Mouse (Mus musculus): ENCODE measurements around the gene Fam173a. TPM values are rescaled to one million over a fixed set of nuclear protein-coding genes. Genes with fewer than 3 reads are reported as not detected.

Gene Fam173a
- 53.8 TPM for total RNA-seq (2023)

DNA sequence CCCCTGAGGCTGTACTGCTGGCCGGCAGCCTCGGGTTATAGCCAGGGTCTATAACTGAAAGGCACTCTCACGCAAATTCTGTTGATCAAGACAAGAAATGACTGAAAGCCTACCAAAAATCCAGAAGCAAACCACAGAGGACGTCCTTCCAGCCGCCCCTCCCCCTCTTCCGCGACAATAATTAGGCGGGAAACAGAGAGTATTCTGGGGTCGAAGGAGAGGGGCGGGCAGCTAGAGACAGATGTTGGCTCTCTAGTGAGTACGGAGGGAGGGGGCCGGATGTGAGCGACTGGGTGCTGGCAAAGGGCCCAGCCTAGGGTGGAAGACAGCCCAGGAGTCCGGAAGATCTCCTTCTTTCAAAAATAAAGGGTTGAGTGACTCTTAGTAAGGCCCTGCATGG, at the start of gene Fam173a:
Gene Fam173a, minus strand, starts transcription at position 287 of the 400 bp plus-strand sequence.

DNA sequence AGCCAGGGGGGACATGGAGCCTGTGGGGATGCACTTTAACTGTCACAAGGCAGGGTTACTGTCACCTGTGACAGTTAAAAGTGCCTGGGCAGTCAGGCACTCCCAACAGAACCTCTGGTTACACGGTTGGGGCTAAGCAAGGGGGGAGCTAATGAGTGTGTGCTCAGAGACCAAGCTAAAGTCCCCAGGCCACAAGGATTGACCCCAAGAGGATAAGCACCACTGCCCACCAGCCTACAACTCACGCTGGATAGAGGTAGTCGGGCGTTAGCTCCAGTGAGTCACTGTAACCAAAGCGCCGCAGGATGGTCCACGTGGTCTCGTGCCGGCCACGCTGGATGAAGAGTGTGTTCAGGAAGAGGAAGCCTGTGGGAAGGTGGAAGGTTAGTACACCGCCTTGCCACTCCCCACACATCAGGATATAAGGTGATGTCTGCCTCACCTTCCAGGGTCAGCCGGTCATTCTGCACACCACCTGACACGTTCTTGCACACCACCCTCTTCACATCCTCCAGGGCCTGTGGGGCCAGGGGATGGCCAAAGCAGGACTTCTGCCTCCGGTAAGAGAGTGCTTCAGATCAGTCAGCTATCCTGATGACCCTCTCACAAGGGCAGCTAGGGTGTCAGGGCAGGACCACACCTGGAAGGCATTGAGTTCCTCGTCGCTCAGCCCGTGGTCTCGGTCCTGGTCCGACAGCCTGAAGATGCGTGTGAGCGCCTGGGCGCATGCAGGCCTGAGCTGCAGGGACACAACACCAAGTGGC, 48.6 kb upstream of the Fam173a start, which contains the start of gene Gm20683:
Gene Gm20683, minus strand, starts transcription at position 647 of the 764 bp plus-strand sequence.

DNA sequence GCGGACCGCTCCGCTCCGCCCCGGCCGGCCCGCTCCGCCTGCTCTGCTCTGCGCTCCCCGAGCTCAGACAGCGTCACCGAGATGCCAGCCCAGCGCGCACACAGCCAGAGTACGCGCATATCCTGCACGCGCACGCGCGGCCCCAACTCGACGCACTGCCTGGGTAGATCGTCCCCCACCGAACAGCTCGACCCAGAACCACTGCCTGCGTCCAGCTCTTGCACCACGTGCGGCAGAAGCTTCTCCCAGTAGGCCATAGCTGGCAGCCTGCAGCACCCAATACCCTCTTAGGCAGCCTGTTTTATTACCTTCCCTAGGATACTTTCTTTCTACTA, 44.3 kb upstream of the Fam173a start, which contains the start of gene Rhbdl1:
Gene Rhbdl1, minus strand, starts transcription at position 220 of the 335 bp plus-strand sequence.

DNA sequence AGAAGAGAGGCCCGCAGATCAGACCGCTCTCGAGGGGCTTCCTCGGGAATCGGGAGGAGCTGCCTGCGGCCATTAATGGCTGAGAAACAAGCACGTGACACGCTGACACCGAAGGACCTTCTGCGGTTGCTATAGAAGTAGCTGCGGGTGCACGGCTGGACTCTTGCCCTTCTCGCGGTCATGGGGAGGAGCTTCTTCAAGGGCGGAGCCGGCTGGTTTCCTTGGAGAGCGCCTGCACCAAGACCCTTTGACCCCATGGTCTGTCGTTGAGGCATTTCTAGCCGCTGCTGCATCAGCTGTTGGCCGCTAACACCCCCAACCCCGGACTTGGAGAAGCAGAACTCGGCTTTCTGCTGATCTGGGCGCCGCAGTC, 40.6 kb upstream of the Fam173a start, which contains the start of gene Stub1:
Gene Stub1, minus strand, starts transcription at position 114 of the 373 bp plus-strand sequence.

DNA sequence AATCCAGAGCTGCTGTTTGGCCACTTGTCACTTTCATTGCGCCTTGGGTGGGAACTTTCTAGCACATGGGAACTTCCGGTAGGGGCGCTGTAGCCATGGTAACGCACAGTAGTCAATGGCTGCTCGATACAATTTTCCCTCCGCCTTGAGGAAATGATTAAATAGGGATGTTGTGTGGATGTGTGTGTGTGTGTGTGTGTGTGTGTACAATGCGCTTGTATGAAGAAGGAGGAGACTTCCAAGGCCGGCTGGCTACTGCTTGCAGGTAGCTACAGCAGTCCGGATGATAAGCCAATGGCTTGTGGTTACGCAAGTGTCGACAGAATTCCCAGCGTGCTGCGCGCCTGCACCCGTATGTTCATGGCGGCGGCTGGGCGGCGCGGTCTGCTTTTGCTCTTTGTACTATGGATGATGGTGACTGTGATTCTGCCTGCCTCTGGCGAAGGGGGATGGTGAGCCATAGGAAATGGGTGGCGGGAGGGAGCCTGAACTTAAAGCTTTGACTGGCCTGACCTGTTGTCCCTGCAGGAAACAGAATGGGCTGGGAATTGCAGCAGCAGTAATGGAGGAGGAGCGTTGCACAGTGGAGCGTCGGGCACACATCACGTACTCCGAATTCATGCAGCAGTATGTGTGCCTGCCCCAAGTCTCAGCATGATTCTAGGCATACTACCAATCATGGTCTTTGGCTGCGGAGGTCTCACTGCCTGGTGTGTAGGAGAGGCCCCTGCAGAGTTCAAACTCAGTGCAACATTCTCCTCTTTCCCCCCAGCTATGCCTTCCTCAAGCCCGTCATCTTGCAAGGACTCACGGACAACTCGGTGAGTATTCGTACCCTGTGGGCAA, 36.2 kb upstream of the Fam173a start, which contains the start of gene Jmjd8:
Gene Jmjd8, plus strand, starts transcription at position 156 of the 846 bp plus-strand sequence.

DNA sequence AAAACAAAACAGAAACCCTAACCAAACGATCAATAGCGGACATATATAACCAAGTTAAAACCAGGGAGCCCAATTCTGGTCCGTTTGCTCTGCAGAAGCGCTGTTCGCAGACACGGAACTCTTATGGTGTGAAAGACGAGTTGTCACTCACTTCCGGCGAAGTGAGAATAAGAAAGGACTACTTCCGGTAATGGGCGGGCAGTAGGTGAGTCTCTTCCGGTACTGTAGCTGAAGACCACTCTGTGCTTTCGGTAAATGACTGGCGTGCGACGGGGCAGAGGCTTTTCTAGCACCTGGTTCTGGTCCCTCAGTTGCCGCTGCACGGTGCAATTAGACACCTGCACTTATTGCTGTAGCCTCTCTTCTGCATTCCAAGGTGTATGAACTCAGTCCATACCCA, 30.8 kb upstream of the Fam173a start, which contains the start of gene Wdr24:
Gene Wdr24, plus strand, starts transcription at position 176 of the 400 bp plus-strand sequence.

DNA sequence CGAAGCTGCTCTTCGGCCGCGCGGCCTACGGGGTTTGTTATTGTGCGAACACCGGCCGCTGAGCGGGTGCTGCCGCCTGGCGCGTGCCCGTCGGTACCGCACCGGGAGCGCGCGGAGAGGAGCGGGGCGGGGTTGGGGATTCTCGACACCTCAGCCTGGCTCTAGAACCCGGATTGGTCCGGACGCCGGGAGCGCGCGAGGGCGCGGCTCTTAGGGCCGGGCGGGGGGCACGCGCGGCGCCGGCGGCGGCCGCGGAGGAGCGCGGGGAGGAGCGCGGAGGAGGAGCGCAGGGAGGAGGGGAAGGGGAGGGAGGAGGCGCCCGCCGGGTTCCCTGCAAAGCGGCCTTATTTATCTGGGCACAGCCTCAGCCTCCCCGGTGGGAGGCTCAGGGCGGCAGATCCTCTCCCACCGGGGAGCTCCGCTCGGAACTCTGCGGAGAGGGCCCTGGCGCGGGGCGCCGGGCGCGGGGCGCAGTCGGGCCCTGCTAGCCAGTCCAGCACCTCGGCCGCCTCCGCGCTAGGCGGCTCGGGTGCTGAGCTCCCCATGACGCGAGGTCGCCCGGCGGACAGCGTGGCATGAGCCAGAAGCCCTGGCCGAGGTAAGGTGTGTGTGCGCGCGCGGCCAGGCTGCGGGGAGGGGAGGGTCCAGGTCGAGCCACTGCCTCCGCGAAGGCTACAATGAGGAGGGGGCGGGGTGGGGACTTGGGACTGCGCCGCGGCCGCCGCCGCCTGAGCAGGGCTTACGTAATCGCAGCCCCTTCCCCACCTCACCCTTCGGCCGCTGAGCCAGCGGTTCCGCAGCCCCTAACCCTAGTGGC, 16.3 kb upstream of the Fam173a start, which contains the start of gene Fbxl16:
Gene Fbxl16, plus strand, starts transcription at position 297 of the 817 bp plus-strand sequence.

DNA sequence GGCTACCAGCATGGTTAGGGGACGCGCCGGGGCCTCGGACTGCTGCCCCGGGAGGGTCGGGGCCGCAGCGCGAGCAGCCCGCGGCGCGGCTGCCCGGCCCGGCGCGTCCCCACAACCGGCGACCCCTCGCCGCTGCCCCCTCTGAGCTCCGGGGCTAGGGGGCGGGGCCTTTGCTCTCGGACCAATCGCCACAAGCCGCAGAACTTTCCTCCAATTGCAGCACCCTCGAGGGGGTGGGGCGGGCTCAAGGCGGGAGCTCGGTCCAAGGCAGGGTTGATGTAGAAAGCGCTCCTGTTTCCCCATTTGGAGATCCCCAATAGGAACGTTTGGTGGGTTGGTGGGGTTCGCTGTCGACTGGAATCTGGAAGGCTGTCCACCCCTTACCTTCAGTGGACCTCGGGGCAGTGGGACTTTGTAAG, 4.3 kb upstream of the Fam173a start, which contains the start of gene Metrn:
Gene Metrn, minus strand, starts transcription at position 186 of the 419 bp plus-strand sequence.

DNA sequence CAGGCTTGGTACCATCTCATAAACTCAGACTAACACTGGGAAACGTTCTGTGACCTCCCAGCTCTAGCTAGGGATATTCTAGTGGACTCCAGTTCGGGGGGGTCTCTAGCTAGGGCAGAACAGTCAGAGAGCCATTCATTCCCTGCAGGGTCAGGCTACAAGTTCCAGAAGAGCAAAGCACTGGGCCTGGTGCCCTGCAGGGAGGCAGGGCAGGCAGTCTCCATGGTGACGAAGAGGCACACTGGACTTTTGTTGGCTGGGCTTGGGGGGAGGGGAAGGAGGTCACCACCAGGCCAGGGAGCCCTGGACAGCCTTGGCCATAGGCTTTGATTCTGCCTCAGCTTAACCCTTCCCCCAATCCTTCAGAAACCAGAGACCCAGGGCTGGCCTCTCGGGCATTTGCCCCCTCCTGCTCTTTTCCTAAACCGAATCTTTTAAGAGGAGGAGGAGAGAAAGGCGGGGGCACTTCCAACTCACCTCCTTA, 3.0 kb upstream of the Fam173a start, which contains the start of gene AC134908.4:
Gene AC134908.4, minus strand, starts transcription at position 51 of the 484 bp plus-strand sequence.

DNA sequence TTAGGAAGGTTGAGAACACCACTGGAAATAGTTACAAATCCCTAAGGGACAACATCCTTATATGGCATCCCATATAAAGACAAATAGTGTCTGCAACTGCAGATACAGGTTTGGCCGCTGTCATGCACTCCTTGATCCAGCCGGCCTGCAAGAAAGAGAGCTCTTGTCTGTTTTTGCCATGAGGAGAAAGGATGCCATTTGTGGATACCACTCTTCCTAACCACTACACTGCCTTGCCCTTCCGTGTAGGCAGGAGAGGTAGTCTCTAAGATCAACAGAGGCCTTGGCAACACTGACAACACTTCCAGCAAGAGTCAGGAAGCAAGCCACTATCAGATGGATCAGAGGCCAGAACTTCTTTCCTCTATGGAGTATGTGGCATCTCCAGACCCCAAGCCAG, 6.4 kb downstream of the Fam173a start, which contains the start of gene Ccdc78:
Gene Ccdc78, plus strand, starts transcription at position 301 of the 400 bp plus-strand sequence.

DNA sequence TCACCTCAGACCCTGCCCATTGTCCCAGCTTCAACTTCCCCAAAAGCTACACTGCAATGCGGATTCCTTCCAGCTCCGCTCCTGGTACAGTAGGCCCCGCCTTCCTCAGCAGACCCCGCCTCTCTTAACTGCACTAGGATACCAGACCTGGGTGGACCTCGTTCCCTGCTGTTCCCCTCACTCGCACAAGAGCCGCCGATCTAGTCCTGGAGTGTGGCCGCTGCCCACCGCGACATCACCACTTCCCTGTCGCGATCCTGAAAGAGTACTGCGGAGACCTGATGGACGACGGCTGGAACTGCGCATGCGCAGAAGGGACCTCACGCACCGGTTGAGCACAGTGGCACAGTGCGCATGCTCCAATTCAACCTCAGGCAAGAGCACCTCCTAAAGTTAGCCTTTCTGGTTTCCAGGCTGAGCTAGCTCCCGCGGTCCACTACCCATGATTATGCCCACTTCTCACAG, 7.4 kb downstream of the Fam173a start, which contains the start of gene Haghl:
Gene Haghl, minus strand, starts transcription at position 393 of the 465 bp plus-strand sequence.

DNA sequence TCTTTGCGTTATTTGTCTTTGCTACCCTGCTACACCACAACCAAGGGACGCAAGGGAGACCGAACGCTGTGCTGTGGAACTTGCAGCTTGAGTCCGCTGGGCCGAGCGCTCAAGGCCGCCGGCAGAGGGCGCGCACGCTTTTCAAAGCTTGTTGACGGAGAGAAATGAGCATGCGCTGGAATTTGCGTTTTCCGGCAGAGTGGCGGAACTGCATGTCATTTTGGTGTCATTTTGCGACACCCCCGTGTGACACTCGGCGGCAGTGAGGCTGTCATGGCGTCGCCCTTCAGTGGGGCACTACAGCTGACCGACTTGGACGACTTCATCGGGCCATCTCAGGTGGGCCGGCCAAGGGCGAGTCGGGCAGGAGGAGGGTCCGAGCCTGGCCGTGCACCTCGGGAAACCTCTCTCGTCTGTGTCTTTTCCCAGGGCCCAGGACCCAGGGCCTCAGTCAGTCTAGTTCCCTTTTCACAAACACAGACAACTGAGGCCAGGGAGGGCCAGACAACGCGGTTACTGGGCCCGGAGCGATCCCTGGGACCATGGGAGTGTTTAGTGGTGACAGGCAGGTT, 19.1 kb downstream of the Fam173a start, which contains the start of gene Narfl:
Gene Narfl, plus strand, starts transcription at position 228 of the 572 bp plus-strand sequence.

DNA sequence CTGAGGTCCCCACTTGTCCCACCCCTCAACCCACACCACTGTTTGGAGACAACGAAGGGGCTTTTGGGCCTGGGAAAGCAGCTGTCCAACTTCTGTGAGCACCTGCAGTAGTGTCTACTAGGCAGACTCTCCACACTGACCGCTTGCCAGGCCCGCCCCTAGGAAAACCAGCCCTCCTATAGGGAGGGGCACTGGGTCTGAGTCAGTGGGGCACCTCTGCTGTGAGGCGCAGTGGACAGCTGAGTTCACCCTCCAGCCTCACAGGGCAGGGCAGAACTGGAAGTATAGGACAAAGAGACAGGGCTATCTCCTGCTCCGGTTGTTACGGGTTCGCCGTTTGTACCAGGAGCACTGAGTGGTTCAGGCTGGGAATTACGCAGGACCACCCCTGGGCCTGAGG, 38.5 kb downstream of the Fam173a start, which contains the start of gene Msln:
Gene Msln, minus strand, starts transcription at position 138 of the 400 bp plus-strand sequence.

Other genes with a start within 250 kb of the Fam173a start
- not detected for gene Sox8, start 222.2 kb downstream of the Fam173a start, total RNA-seq (2023)
- 36.5 TPM for gene Lmf1, start 213.8 kb downstream of the Fam173a start, total RNA-seq (2023)
- not detected for gene Gng13, start 75.7 kb downstream of the Fam173a start, total RNA-seq (2023)
- gene Chtf18, start 65.5 kb downstream of the Fam173a start, total RNA-seq (2023): 6.9 TPM
- 4.1 TPM for gene Rpusd1, start 65.2 kb downstream of the Fam173a start, total RNA-seq (2023)
- gene Mslnl, start 56.9 kb downstream of the Fam173a start, total RNA-seq (2023): not detected
- gene Msln, start 38.5 kb downstream of the Fam173a start, total RNA-seq (2023): not detected
- 20.5 TPM for gene Narfl, start 19.1 kb downstream of the Fam173a start, total RNA-seq (2023)
- 19.6 TPM for gene Haghl, start 7.2 kb downstream of the Fam173a start, total RNA-seq (2023)
- gene Ccdc78, start 6.3 kb downstream of the Fam173a start, total RNA-seq (2023): not detected
- gene AC134908.4, start 2.8 kb upstream of the Fam173a start, total RNA-seq (2023): not detected
- 19.9 TPM for gene Metrn, start 4.2 kb upstream of the Fam173a start, total RNA-seq (2023)
- not detected for gene Fbxl16, start 16.2 kb upstream of the Fam173a start, total RNA-seq (2023)
- 16.9 TPM for gene Wdr24, start 30.7 kb upstream of the Fam173a start, total RNA-seq (2023)
- 26.5 TPM for gene Jmjd8, start 36.0 kb upstream of the Fam173a start, total RNA-seq (2023)
- 49.0 TPM for gene Stub1, start 40.5 kb upstream of the Fam173a start, total RNA-seq (2023)
- gene Rhbdl1, start 44.4 kb upstream of the Fam173a start, total RNA-seq (2023): 5.6 TPM
- 13.2 TPM for gene Gm20683, start 48.9 kb upstream of the Fam173a start, total RNA-seq (2023)
- 66.5 TPM for gene Rhot2, start 52.0 kb upstream of the Fam173a start, total RNA-seq (2023)
- gene Wdr90, start 68.6 kb upstream of the Fam173a start, total RNA-seq (2023): 27.2 TPM
- 6.3 TPM for gene Mcrip2, start 75.9 kb upstream of the Fam173a start, total RNA-seq (2023)
- gene Mettl26, start 82.2 kb upstream of the Fam173a start, total RNA-seq (2023): 20.1 TPM
- 7.4 TPM for gene Wfikkn1, start 88.0 kb upstream of the Fam173a start, total RNA-seq (2023)
- gene Rab40c, start 126.8 kb upstream of the Fam173a start, total RNA-seq (2023): 19.1 TPM
- 51.5 TPM for gene Pigq, start 152.0 kb upstream of the Fam173a start, total RNA-seq (2023)
- gene Nhlrc4, start 152.1 kb upstream of the Fam173a start, total RNA-seq (2023): not detected
- 0.21 TPM for gene A930017K11Rik, start 159.7 kb upstream of the Fam173a start, total RNA-seq (2023)
- gene Capn15, start 192.9 kb upstream of the Fam173a start, total RNA-seq (2023): 33.7 TPM